Mouse (Mus musculus) embryonic facial prominence, embryonic 14.5 days (tissue): ENCODE measurements around the gene Lrrc7. TPM values are rescaled to one million over a fixed set of nuclear protein-coding genes. Genes with fewer than 3 reads are reported as not detected.
"Not testable (repeated sequence)": the region's sequence is repeated elsewhere in the genome, so short reads cannot be mapped to it uniquely, and the experiment has no call there.

Experiments used
- ATAC-seq: fragments of 200-750 bp; cut with Nextera tagmentation; 2 replicates; pipeline ENCODE4 v1.8.0; 2017; ENCODE audit warnings: low read depth, moderate number of reproducible peaks, moderate TSS enrichment
- DNase-seq: peaks from one replicate; pipeline ENCODE4 v3.0.0-alpha.2; 2015; ENCODE audit warnings: low spot score
- H3K27ac ChIP-seq: fragments of 300-500 bp; sonication (generic); replicated peaks from 2 replicates; pipeline ENCODE4 v1.5.1; 2014; ENCODE audit warnings: low read depth, mild to moderate bottlenecking, low read length, moderate library complexity
- H3K27me3 ChIP-seq: fragments of 300-500 bp; sonication (generic); replicated peaks from 2 replicates; pipeline ENCODE4 v1.6.1; 2014; ENCODE audit warnings: low read length; ENCODE audit not compliant: control insufficient read depth, insufficient read depth
- H3K36me3 ChIP-seq: fragments of 300-500 bp; sonication (generic); 2 replicates; pipeline ENCODE4 v1.6.1; 2014; ENCODE audit warnings: low read length, mixed read lengths; ENCODE audit not compliant: control insufficient read depth, insufficient read depth
- H3K4me1 ChIP-seq: fragments of 300-500 bp; sonication (generic); 2 replicates; pipeline ENCODE4 v1.6.1; 2014; ENCODE audit warnings: antibody characterized with exemption, low read length; ENCODE audit not compliant: control insufficient read depth, insufficient read depth
- H3K4me2 ChIP-seq: fragments of 300-500 bp; sonication (generic); 2 replicates; pipeline ENCODE4 v1.6.1; 2014; ENCODE audit warnings: low read depth, mild to moderate bottlenecking, low read length, moderate library complexity, mixed read lengths
- H3K4me3 ChIP-seq: fragments of 300-500 bp; sonication (generic); 2 replicates; pipeline ENCODE4 v1.5.1; 2014; ENCODE audit warnings: low read depth, mild to moderate bottlenecking, low read length
- H3K9ac ChIP-seq: fragments of 300-500 bp; sonication (generic); 2 replicates; pipeline ENCODE4 v1.6.1; 2014; ENCODE audit warnings: low read depth, mild to moderate bottlenecking, low read length, moderate library complexity, mixed read lengths
- H3K9me3 ChIP-seq: fragments of 300-500 bp; sonication (generic); 2 replicates; pipeline ENCODE4 v1.6.1; 2016; ENCODE audit warnings: low read length; ENCODE audit not compliant: control insufficient read depth
- WGBS: fragments of 180-500 bp; shearing (Covaris S2); extraction: QIAGEN DNeasy Blood & Tissue Kit; methylation state at CpG from one replicate; pipeline ENCODE4 v1.1.7; 2014; 5-methylcytosine and 5-hydroxymethylcytosine counted together
- polyA plus RNA-seq: library from polyadenylated mRNA; unstranded; fragments of >200 nt; fragmentation: Nextera tagmentation; extraction: Ambion mirVana; gene quantifications from 2 replicates; pipeline ENCODE4 v1.2.1, GENCODE M21; 2014

The Lrrc7 gene
- polyA plus RNA-seq, 1 experiment from 2014 or later: 1.1 TPM

DNA sequence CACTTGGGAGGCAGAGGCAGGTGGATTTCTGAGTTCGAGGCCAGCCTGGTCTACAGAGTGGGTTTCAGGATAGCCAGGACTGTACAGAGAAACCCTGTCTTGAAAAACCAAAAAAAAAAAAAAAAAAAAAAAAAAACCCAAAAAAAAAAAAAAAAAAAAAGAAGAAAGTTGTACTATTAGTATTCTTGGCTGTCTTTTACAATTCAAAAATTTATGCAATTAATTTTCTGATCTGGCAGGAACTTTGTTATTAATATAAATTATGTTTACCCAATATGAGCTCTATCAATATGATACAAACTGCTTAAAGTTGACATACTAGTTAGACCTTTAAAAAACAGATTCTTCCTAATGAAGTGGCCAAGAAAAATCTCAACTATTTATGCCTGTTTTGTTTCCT is 459.5 kb downstream of the Lrrc7 start:
- H3K9ac ChIP-seq, H3K4me1 ChIP-seq, DNase-seq, H3K9me3 ChIP-seq, H3K4me3 ChIP-seq, H3K27ac ChIP-seq, H3K36me3 ChIP-seq, H3K27me3 ChIP-seq, ATAC-seq, H3K4me2 ChIP-seq: not testable (repeated sequence)
- 76% methylated on average over 1 of the region's 1 CpGs for WGBS

DNA sequence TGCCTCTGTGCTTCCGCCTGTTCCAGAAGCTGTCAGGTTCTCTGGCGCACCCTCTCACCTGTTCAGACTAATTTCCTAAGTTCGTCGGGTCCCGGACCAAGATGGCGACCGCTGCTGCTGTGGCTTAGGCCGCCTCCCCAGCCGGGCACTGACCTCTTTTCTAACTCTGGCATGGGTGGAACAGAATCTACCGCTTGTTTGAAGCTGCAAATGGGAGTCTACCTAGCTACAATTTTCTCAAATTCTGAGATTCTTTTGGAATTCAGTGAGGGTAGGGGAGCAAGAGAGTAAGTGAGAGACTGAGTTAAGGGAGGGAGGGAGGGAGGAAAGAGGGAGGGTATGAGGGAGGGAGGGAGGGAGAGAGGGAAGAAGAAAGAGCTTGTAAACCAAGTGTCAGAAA is 460.0 kb downstream of the Lrrc7 start:
- 92% methylated on average over 8 of the region's 10 CpGs for WGBS
- ATAC-seq: not testable (repeated sequence)

DNA sequence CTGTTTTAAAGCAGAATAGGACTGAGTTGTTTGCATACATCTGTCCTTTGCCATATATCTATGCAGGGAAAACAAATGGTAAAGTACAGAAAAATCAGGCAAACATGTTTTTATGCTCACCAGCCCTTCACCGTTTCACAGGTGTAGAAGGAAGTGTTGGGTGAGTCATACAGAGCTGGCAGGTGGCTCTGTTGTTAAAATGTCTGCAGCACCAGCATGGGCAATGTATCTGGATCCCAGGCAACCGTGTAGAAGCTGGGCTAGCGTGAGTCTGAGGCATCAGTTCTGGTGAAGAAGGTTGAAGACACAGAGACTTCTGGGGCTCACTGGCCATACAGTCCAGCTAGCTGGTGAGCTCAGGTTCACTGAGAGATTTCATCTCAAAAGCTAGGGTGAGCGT is 468.1 kb downstream of the Lrrc7 start:
- no peak for DNase-seq
- H3K4me3 ChIP-seq: no peak overlapping the region
- no peak overlapping the region for H3K4me2 ChIP-seq
- 76% methylated on average over 4 of the region's 4 CpGs for WGBS
- no peak overlapping the region for H3K27ac ChIP-seq
- ATAC-seq: no peak
- H3K36me3 ChIP-seq: no peaks in the 10 kb centered on the region
- H3K9me3 ChIP-seq: no peaks in the 10 kb centered on the region
- H3K9ac ChIP-seq: no peak overlapping the region
- H3K4me1 ChIP-seq: no peaks in the 10 kb centered on the region
- H3K27me3 ChIP-seq: no peaks in the 10 kb centered on the region

More for the DNA sequence above, 460.0 kb downstream of the Lrrc7 start:
- not testable (repeated sequence) for H3K27ac ChIP-seq, H3K4me3 ChIP-seq, H3K4me2 ChIP-seq, H3K4me1 ChIP-seq, H3K9me3 ChIP-seq, DNase-seq, H3K36me3 ChIP-seq, H3K9ac ChIP-seq, H3K27me3 ChIP-seq

DNA sequence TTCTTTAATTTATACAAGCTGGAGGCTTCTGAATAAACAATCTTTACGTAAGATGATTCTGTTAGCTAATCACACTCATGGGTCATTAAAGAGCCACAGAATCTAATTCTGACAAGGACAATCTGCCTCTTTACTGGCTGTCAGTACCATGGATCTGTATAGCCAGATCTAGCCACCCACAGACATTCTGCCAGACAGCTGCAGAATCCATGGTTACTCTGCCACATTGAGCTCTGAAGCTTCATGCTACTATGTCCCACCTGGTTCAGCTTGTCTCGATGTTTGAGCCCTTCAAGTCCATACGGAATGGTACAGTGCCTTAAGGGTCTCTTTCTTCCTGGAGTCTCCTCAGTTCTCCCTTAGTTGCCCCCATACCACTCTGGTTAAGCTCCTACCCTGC is 470.4 kb downstream of the Lrrc7 start:
- no peak overlapping the region for H3K4me3 ChIP-seq
- 62% methylated on average over 3 of the region's 3 CpGs for WGBS
- no peak overlapping the region for H3K4me2 ChIP-seq
- H3K27me3 ChIP-seq: no peaks in the 10 kb centered on the region
- H3K9me3 ChIP-seq: no peaks in the 10 kb centered on the region
- H3K36me3 ChIP-seq: no peaks in the 10 kb centered on the region
- no peaks in the 10 kb centered on the region for H3K4me1 ChIP-seq
- DNase-seq: no peak
- no peak overlapping the region for H3K27ac ChIP-seq
- ATAC-seq: no peak
- H3K9ac ChIP-seq: no peak overlapping the region

DNA sequence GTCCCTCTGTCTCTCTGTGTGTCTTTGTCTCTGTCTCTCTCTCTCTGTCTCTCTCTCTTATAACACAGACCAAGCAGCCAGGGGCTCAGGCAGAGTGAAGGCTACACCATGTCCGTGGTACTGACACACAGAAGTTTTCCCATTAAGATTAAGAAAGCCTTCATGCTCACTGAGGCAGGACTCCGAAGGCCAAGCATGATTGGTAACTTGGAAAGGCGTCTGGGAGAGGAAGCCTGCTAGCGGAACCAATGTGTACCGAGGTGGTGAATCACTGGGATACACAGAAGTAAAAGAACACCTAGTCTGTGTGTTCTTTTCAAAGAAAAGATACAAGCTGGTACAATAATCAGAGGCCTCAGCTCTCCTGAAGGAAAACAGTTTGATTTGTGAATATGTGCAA is 484.2 kb downstream of the Lrrc7 start:
- no peak for ATAC-seq
- 72% methylated on average over 5 of the region's 5 CpGs for WGBS
- no peaks in the 10 kb centered on the region for H3K9me3 ChIP-seq

DNA sequence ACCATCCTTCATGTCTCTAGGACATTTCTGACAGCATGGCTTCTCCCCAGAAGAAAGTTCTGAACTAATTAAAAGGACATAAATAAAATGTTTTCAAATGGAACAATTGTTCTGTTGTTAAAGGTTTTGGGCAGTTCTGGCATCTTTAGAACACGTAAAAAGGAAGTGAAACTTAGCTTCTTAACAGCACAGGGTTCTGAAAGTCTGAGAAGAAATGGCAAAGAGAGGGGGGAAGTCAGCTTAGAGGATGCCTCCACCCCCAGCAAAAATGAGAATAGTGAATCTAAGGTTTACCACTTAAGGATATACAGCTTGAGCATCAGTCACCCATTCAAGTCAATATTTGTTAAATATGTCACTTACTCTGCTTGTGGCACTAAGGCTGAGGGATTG is 484.6 kb downstream of the Lrrc7 start:
- WGBS: 50% methylated on average over 1 of the region's 1 CpGs
- H3K4me1 ChIP-seq: no peaks in the 10 kb centered on the region
- no peak overlapping the region for H3K9ac ChIP-seq
- H3K4me2 ChIP-seq: no peak overlapping the region
- DNase-seq (no peak), ATAC-seq (no peak)
- H3K27ac ChIP-seq: no peak overlapping the region
- H3K27me3 ChIP-seq: no peaks in the 10 kb centered on the region
- H3K9me3 ChIP-seq: no peaks in the 10 kb centered on the region
- H3K4me3 ChIP-seq: no peak overlapping the region
- no peaks in the 10 kb centered on the region for H3K36me3 ChIP-seq

More for the DNA sequence above, 484.2 kb downstream of the Lrrc7 start:
- Histone ChIP-seq H3K36me3 (no peaks in the 10 kb centered on the region), H3K27me3 (no peaks in the 10 kb centered on the region), H3K4me3 (no peak overlapping the region), H3K9ac (no peak overlapping the region), H3K27ac (no peak overlapping the region), H3K4me1 (no peaks in the 10 kb centered on the region), H3K4me2 (no peak overlapping the region)
- no peak for DNase-seq

DNA sequence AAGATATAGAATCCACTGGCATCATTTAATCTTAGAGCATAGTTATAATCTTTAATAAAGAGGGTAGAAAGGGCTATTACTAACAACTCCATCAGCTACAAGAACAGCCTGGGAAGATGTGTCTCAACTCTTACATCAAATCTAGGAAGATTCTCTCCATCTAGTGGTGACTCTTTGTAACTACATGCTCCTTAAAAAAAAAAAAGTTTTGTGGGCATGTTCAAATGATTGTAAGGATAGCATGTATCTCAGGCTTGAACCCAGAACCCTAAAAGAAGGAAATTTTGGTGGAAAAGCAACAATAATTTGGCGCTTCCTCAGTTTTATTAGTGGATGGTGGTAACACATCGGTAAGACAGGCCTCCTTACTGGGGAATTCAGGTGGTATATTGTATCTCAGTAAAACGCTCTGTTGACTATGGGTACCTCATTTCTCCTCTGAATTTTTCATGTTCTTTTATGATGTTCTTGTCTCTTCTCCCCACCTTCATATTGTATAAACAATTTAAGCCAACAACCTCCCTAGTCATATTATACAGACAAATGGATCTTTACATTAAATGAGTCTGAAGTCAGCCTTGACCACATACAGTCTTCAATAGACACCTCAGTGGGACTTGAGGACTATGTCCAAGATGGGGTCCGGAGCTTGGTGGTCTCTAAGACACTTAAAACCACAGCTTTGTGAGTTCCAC is 485.2 kb downstream of the Lrrc7 start:
- Histone ChIP-seq H3K27ac (no peak overlapping the region), H3K27me3 (no peaks in the 10 kb centered on the region), H3K9ac (no peak overlapping the region), H3K9me3 (no peaks in the 10 kb centered on the region), H3K4me3 (no peak overlapping the region), H3K36me3 (no peaks in the 10 kb centered on the region), H3K4me1 (no peaks in the 10 kb centered on the region), H3K4me2 (no peak overlapping the region)
- ATAC-seq (no peak), DNase-seq (peak; percentile 54)
- WGBS: 47% methylated on average over 4 of the region's 4 CpGs

DNA sequence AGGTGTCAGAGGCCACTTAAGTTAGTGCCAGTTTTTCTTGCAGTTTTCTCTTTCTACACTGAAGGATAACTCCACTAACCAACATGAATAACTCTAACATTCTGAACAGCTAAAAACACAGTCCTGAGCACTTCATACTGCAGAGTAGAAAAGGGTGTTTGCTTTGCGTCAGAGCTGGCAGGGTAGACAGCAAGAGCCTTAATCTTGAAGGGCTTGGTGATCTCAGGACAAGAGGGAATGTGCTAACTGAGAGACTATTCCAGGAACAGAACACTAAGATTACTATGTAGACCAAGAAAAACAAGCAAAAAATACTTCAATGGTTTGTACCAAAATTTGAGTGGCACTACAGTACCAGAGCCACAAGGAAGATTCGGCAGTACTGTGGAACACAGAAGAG is 487.0 kb downstream of the Lrrc7 start:
- no peaks in the 10 kb centered on the region for H3K9me3 ChIP-seq
- no peaks in the 10 kb centered on the region for H3K4me1 ChIP-seq
- H3K4me2 ChIP-seq: no peak overlapping the region
- no peak overlapping the region for H3K27ac ChIP-seq
- WGBS: 89% methylated on average over 2 of the region's 2 CpGs
- ATAC-seq: no peak
- H3K4me3 ChIP-seq: no peak overlapping the region
- no peak for DNase-seq
- H3K27me3 ChIP-seq: no peaks in the 10 kb centered on the region
- no peak overlapping the region for H3K9ac ChIP-seq
- no peaks in the 10 kb centered on the region for H3K36me3 ChIP-seq

DNA sequence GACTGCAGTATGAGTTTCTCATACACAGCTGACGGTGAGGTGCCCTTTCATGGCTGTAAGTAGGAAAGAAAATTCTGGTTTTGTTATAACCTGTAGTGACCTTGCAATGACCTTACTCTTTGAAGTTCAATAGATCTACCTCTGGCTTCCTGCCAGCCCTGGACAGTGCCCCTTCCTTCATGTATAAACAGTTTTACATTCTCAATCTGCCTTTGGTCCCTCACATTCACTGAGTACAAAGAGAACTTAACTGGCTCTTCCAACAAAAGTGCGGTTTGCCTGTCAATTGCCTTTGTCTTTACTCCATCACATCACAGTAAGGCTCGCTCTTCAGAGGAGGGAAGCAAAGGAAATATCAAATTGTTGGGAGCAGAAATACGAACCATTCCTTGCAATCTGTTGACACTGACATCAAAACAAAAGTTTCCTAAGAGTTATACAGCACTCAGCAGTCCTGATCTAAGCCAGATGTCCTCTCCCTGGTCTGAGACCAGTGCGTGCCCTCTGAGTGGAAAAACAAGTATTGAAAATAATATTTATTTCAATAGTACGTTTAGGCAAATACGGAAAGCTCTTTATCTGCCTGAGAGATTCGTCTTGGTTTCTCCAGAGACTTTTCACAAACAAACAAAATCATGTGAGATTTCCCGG is 493.3 kb downstream of the Lrrc7 start:
- Histone ChIP-seq H3K9me3 (no peaks in the 10 kb centered on the region), H3K27ac (no peak overlapping the region), H3K4me3 (no peak overlapping the region), H3K9ac (no peak overlapping the region), H3K4me2 (no peak overlapping the region), H3K36me3 (peaks cover 7% of the 10 kb centered on the region), H3K27me3 (no peaks in the 10 kb centered on the region), H3K4me1 (no peaks in the 10 kb centered on the region)
- ATAC-seq (no peak), DNase-seq (peak; percentile 12)
- 42% methylated on average over 9 of the region's 9 CpGs for WGBS
